Mouse (Mus musculus) brain, adult 2 months (tissue): ENCODE measurements around the gene 2700081O15Rik.

Experiments used
- DNase-seq: peaks from one replicate; pipeline ENCODE4 v3.0.0; 2011; ENCODE audit warnings: low read depth, low spot score

The 2700081O15Rik gene

DNA sequence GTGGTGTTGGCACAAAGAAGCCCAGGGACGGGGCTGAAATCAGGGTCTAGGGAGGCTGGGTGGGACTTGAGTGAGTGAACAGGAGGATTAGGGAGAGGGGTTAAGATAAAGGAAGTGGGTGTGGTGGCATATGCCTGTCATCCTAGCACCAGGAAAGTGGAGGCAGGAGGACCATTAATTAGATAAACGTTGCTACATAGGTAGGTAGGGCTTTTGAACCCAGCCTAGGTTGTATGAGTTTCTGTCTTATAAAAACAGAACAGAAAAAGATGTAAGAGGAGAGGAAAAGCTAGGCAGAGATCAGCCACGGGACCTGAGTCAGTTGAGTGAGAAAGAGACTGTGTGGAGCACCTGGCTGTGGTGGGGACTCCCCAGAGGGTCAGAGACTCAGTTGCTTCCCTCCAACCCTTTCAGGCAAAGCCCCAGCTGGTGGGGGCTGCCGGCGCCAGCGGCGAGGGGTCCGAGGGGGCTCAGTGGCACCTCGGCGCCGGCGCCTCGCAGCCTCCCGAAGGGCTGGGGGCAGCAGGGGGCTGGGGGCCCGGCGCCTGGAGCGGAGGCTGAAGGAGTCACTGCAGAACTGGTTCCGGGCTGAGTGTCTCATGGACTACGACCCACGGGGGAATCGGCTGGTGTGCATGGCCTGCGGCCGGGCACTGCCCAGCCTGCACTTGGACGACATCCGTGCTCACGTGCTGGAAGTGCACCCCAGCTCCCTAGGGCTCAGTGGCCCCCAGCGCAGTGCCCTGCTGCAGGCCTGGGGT lies 3.6 kb downstream of the 2700081O15Rik start:
- no peak for DNase-seq

DNA sequence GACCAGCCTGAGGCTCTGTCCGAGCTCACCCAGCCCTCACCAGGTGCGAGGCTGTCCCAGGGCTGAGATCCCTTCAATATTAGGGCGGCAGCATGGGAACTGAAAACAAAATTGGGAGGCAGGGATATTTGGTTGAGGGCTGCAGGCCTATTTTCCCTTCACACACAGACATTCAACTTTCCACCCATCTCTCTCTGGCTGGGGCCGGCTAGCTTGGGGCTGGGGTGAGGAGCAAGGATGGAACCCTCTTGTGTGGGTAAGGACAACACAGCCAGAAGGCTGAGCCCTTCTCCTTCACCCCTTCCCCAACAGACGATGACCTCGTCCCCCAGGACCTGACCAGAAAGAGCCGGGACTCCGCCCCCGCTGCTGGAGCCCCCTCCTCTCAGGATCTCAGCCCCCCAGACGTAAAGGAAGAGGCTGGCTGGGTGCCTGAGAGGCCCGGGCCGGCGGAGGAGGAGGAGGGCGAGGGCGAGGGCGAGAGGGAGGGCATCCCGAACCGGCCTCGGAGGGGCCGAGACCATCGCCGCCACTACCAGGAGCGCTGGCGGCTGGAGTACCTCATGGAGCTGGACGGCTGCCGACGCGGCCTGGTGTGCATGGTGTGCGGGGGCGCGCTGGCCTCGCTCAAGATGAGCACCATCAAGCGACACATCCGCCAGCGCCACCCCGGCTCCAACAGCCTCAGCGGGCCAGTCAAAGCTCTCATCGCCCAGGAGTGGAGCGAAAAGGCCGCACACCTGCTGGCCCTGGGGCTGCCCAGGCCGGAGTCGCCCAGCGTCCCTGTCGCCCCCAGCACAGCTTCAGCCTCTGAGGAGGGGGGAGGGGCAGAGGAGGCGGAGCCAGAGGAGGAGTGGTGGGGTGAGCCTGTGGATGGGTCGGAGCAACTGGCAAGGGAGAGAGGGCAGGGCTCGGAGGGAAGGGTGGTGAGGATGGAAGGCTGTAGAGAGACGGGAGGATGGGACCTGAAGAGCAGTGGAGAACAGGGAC lies 4.5 kb downstream of the 2700081O15Rik start:
- peak; percentile 77 for DNase-seq

DNA sequence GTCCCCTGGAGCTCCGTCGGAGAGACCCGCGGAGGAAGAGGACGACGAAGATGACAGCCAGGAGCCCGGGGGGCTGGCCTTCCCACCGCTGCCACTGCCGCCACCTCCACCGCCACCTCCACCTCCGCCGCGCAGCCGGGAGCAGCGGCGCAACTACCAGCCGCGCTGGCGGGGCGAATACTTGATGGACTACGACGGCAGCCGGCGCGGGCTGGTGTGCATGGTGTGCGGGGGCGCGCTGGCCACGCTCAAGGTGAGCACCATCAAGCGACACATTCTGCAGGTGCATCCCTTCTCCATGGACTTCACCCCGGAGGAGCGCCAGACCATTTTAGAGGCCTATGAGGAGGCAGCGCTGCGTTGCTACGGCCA lies 5.2 kb downstream of the 2700081O15Rik start:
- no peak for DNase-seq

DNA sequence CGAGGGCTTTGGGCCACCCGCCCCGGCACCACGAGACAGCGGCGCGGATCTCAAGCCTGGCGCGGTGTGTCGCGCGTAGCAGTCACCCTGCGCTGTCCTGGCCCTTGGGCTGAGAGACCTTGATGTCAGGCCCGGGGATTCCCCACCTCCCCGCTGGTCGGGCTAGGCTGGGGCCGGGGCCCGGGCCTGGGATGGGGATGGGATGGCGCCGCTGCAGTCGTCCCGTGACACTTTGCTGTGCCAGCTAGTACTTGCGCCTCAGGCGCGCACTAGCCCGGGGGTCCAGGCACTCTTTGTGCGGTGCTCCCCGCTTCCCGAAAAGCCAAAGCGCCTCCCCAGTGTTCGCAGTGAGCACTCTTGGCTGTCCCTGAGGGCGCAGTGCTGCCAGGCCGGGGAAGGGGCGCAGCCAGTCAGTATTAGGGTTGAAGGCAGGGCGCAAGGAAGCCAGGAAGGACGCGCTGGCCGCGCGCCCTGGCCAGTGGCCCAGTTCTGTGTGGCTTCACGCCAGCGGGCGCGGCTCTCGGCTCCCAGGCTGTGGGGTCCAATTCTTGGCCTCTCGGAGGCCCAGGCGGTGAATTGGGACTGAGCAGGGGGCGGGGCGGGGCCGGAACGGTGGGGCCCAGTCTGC lies 5.7 kb downstream of the 2700081O15Rik start:
- peak; percentile 63 for DNase-seq

DNA sequence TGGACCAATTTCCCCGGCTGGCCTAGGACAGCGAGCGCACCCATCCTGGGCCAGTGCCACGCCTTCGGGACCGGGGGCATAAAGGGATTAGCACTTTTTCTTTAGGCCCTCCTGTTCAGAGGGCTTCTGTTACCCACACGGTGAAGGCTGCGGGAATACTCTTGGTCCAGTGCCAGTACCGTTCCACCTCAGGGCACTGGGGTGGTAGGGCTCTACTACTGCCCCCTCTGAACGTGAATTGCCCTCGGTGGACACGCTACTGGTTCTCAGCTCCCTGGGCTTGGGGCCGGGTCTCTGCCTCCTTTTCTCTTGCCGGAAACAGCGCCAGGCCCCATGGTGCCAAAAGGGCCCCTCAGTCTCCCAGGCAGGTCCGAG lies 6.2 kb downstream of the 2700081O15Rik start:
- DNase-seq = no peak

DNA sequence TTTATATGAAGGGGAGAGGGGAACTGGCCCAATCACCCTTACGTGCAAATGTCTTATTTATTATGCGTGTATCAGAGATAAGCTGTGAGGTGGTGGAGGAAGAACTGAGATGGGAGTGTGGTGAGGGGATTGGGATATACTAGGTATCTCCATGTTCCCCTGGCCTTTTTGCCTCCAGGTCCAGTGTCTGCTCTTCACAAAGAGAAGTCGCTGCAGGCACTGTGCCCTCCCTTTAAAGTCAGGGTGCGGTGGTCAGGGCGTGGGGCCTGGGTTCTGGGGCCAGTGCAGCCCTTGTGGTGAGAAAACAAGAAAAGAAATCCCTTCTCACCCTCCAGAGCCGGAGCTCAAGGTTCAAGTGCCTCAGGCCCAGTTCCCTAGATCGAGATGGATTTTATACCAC lies 6.7 kb downstream of the 2700081O15Rik start:
- DNase-seq = no peak

DNA sequence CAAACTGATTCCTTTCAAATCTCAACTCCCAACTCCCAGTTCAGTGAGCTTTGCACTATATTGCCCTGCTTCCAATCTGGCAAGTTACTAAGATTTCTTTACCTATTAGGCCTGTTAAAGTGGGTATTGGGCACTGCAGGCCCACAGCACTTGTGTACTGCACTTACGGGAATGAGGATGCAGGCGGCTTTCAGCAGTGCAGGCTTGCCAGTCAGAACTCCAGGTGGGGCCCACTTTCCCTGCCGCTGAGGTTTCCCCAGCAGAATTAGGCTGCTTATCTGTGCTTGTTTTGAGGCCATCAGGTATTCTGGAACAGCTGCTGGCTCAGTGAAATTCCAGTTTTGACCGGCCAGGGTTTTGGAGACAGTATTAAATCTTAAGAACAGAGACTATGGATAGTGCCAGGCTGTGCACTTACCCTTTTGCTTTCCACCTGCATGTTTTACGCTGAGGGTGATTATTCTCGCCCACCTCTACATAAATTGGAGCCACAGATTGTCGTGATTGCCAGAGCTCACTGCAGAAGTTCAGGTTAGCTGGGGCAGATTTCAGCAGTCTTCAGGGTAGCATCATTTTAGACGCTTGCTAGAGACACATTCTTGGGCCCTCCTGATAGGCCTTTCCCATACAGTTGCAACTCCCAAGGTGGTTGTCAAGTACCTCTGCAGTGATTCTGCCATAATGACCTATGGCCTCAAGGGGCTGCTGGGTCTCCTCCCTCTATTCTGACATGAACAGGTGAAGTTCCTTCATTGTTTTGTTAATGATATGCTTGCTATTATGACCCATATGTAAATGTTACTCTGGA lies 7.4 kb downstream of the 2700081O15Rik start:
- peak; percentile 51 for DNase-seq

DNA sequence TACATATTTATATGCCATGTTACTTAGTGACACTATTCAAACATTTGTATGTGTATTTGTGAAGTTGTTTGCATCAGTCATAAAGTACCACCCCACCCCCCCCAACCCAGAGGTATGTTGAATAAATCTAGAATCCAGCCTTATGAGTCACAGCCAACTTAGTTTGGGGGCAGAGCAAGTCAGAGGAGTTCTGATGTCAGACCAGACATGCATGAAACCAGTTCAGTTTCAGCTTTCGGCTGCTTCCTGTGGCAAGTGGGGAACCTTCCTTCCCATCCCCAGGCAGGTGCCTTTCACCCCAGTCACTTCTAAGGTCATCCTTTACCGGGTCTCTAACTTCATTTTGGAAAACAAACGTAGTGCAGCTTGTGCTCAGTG lies 8.0 kb downstream of the 2700081O15Rik start:
- peak; percentile 50 for DNase-seq

DNA sequence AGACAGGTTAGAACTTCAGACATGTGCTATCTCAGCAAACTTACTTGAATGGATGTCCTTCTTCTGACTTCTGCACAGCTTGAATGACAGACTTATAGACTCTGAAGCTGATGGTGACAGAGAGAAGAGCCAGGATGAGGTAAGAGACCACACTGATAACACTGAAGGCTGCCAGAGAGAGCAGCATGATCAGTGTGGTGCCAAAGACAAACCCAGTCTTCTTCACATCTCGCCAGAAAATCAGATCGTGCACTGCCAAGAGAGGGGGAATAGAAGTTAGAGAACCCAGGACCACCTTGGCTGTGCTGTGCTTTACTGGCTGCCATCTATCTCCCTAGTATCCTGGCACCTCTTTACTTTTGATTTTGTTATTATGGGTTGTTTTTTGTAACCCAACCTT lies 17.5 kb downstream of the 2700081O15Rik start:
- DNase-seq = no peak

DNA sequence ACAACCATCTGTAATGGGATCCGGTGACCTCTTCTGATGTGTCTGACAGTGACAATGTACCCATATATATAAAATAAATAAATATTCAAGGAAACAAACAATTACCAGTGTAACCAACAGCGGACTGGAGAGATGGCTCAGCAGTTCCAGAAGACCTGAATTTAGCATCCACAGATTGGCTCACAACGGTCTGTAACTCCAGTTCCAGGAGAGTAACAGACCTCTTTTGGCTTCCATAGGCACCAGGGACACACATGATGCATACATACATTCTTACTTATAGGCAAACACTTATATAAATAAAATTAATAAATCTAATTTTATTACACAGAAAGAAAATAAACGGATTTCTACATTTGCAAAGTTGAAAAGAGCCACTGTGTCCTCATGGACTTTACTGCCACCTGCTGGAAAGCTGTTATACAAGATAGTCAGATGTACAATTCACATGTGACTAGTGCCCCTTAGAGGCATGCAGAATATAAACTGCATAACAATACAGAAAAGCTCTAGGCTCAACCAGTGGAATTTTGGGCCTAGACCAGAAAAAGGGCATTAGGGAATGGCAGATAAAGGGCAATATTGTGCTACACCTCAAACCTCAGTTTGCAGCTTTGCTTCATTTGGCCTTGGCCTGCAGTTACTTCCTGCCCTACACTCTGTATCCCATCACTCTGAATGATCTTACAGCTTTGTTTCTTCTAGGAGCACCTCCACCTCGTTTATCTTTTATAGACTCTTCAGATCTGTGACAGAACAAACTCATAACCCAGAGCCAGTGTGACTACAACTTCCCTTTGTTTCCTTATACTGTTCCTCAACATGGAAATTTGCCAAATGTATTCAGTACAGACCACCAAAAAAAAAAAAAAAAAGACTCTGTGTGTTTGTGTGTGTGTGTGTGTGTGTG lies 18.9 kb downstream of the 2700081O15Rik start:
- DNase-seq = peak; percentile 85

DNA sequence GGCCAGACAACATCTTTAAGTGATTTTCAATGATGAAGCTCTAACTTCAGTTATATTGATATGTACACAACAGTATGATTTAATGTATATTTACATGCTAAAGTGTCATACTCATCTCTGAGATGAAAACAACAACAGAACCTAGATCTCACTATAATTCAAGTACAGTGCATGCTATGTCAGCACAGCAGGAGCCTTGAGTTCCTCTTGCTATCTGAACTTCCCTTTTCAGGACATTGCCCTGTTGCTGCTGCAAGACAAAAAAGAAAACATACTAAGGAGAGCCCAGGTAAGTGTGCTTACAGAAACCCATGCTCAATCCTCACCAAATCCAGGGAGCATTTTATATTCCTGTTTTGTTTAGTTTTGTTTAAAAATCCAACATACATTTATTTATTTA lies 20.9 kb downstream of the 2700081O15Rik start:
- no peak for DNase-seq

DNA sequence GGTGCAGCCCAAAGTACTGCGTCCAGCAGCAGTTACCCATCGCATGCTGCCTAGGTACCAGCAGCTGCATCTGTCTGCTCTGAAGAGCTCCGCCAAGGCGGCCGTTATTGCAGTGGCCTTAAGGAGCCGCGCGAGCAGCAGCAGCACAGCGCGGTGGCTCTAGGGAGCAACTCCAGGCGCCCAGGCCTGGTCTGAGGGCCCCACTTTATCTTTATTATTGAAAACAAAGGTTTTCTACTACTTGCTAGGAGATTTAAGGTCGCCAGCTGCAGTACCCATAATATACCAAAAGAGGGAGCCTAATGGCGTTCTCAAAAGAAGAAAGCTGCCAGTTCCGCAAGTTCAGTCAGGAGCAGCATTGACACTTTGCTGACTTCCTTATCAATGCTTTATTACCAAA lies 24.1 kb downstream of the 2700081O15Rik start:
- peak; percentile 88 for DNase-seq

DNA sequence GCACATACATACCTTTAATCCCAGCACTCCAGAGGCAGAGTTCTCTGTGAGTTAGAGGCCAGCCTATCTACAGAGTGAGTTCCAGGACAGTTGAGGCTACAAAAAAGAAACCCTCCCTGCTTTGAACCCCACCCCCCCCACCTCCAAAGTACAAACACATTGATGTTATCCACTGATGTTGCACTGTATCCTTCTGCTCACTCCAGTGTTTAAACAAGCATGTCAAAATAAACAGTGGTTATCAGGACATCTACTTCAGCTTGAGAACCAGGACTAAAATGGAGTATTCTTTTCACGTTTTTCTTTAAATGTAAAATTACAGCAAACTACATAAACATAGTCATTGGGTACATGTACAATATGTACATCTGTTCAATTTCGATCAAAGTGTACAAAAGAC lies 27.7 kb downstream of the 2700081O15Rik start:
- DNase-seq = no peak

DNA sequence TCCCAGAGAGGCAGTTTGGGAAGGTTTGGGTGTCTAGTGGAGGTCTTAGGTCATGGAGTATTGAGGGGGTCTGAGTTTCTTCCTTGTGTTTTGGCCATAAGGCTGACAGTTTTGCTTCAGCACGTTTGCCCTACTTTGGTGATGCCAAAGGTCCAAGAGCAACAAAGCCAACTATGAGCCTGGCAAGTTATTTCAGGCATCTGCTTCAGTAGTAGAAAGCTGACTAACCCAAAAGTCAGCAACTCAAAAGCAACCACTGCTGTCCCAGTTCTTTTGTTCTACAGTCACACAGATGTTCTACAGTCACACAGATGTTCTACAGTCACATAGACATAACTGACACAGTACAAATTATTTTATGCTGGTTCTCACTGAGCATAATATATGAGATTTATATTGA lies 28.2 kb downstream of the 2700081O15Rik start:
- no peak for DNase-seq

DNA sequence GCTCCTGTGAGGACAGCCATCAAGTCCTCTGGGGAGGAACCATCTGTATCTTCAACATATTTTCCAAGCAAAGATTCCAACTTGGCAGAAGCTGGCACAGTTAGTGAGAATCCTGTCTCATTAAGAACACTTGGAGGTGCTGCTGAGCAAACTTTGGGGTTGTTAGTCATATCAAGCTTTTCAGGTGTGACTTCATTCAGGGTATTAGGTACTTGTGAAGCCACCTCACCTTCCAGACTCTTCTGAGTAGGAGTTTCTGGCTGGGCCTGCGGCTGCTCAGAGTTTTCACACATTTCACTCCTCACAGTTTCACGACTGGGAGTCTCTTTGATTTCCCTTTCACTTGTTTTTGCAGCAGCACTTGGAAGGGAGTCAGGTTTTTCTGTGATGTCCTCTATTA lies 39.4 kb downstream of the 2700081O15Rik start:
- DNase-seq = peak; percentile 70

DNA sequence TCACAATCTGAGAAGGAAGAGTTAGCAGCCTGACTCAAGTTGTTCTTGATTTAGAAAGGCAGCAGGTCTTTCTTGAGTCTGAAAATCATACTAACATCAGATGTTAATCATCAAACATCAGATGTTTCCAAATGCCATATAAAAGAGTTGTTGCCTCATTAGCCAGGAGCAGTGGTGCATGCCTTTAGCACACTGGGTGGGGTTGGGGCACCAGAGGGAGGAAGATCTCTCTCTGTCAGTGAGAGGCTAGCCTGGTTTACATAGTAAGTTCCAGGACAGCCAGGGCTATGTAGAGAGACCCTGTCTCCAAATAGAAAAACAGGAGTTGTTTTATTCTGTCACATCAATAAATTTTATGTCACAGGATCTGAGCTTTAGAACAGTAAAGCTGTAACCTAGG lies 41.5 kb downstream of the 2700081O15Rik start:
- DNase-seq = no peak

DNA sequence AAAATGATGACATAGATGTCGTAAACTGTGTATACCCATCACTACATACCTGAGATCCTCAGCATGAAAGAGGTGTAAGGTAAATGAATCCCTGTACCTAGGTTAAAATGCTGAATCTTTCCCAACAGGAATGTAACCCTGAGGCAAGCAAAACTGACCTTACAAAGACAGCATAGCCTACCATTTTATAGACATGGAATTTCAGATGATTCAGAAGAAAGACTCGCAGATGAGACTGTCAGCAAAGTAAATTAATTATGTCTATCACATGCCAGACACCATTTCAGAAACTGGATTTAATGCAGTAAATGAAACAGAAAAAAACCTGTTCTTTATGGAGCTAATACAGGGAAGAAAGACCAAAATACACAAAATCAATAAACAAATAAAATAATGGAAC lies 41.9 kb downstream of the 2700081O15Rik start:
- DNase-seq = no peak

DNA sequence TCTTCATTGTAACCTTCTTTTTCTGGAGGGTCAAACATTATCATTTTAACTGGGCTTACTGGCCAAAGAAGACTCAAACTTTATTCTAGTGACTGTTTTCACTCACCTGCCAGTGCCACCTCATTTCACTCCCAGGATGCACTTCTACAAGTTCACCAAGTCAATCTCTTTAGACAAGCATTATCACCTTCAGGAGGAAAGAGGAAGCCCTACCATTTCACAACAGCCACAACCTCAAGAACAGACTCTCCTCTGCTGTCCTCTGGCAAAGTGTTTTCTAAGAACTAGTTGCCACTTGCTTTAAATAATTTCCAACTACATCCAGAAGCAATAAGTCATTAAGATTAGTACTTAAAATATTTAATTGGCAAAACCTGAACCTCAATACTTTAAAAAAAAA lies 50.5 kb downstream of the 2700081O15Rik start:
- DNase-seq = no peak

DNA sequence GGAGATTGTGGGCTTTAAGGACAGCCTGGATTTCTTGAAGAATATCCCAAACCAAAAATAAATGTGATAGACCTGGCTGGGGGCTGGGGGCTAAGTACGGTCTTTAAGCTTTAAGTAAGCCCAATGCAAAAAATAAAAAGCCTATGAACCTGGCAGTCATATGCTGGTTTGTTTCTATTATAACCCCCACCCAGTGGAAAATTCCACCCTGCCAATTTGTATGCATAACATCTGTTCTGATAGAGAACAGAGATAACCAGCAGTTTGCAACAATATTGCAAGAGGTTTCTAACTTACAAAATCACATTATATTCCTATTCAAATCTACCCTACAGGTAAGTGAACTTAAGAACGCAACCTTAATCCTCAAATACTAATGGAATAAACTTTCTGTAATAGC lies 53.2 kb downstream of the 2700081O15Rik start:
- DNase-seq = no peak
